Mouse (Mus musculus): ENCODE results near the gene Zdhhc18. TPM values are rescaled to one million over a fixed set of nuclear protein-coding genes. Genes with fewer than 3 reads are reported as not detected.
"Not testable (repeated sequence)": the region's sequence is repeated elsewhere in the genome, so short reads cannot be mapped to it uniquely, and the experiment has no call there.

Gene Zdhhc18
- polyA plus RNA-seq, 1 experiment from 2014 or later = 15.8 TPM

GRCm38 (mm10) chr4:133660193-133661155 lies 10.5 kb upstream of the Zdhhc18 start:
- peaks cover 44% of the 10 kb centered on the region for H3K4me1 ChIP-seq (replicated peaks)
- 14% methylated on average over 10 of the region's 10 CpGs for WGBS
- H3K27me3 ChIP-seq = no peaks in the 10 kb centered on the region
- peak overlapping the region; percentile 78 for H3K27ac ChIP-seq (replicated peaks)
- no peak overlapping the region; the same call in 1 of the 2 replicates for H3K9ac ChIP-seq
- peak; percentile 87 for ATAC-seq (ENCODE audit: low FRiP score, low read depth)
- H3K36me3 ChIP-seq = 0 out of 2 replicates have a peak, but pooled peaks cover 4% of the 10 kb centered on the region
- H3K9me3 ChIP-seq = no peaks in the 10 kb centered on the region
- peak overlapping the region; percentile 45 for H3K4me2 ChIP-seq
- H3K4me3 ChIP-seq = no peak overlapping the region; the same call in 1 of the 2 replicates

- Histone ChIP-seq H3K36me3 (0 out of 2 replicates have a peak, but pooled peaks cover 4% of the 10 kb centered on the region), H3K4me3 (no peak overlapping the region; the same call in 1 of the 2 replicates)
Observed at GRCm38 (mm10) chr4:133659497-133660192, 9.7 kb upstream of the Zdhhc18 start.

GRCm38 (mm10) chr4:133658729-133659128 lies 8.8 kb upstream of the Zdhhc18 start:
- H3K4me1 ChIP-seq (replicated peaks) = peaks cover 33% of the 10 kb centered on the region
- ATAC-seq (ENCODE audit: low FRiP score, low read depth) = no peak
- no peaks in the 10 kb centered on the region for H3K9me3 ChIP-seq
- H3K27me3 ChIP-seq = no peaks in the 10 kb centered on the region
- WGBS = 37% methylated on average over 2 of the region's 2 CpGs
- H3K4me3 ChIP-seq = no peak overlapping the region
- 0 out of 2 replicates have a peak overlapping the region, but pooled peaks have one; percentile 45 for H3K4me2 ChIP-seq
- H3K36me3 ChIP-seq = 0 out of 2 replicates have a peak, but pooled peaks cover 4% of the 10 kb centered on the region
- no peak overlapping the region for H3K9ac ChIP-seq
- no peak overlapping the region for H3K27ac ChIP-seq (replicated peaks)

More at GRCm38 (mm10) chr4:133659497-133660192, 9.7 kb upstream of the Zdhhc18 start:
- no peak for ATAC-seq (ENCODE audit: low FRiP score, low read depth)
- H3K4me2 ChIP-seq = peak overlapping the region; percentile 45
- peaks cover 37% of the 10 kb centered on the region for H3K4me1 ChIP-seq (replicated peaks)
- H3K9ac ChIP-seq = no peak overlapping the region; the same call in 1 of the 2 replicates
- peak overlapping the region; percentile 78 for H3K27ac ChIP-seq (replicated peaks)
- H3K9me3 ChIP-seq = no peaks in the 10 kb centered on the region
- WGBS = 19% methylated on average over 15 of the region's 15 CpGs
- H3K27me3 ChIP-seq = no peaks in the 10 kb centered on the region

GRCm38 (mm10) chr4:133657829-133658458 lies 8.0 kb upstream of the Zdhhc18 start:
- peaks cover 33% of the 10 kb centered on the region for H3K4me1 ChIP-seq (replicated peaks)
- H3K9ac ChIP-seq = no peak overlapping the region
- no peaks in the 10 kb centered on the region for H3K9me3 ChIP-seq
- H3K4me2 ChIP-seq = no peak overlapping the region
- 0 out of 2 replicates have a peak, but pooled peaks cover 4% of the 10 kb centered on the region for H3K36me3 ChIP-seq
- WGBS = 42% methylated on average over 5 of the region's 5 CpGs
- no peak overlapping the region for H3K27ac ChIP-seq (replicated peaks)
- H3K27me3 ChIP-seq = no peaks in the 10 kb centered on the region
- ATAC-seq (ENCODE audit: low FRiP score, low read depth) = no peak
- H3K4me3 ChIP-seq = no peak overlapping the region

GRCm38 (mm10) chr4:133656997-133657396 lies 7.0 kb upstream of the Zdhhc18 start:
- Histone ChIP-seq H3K27ac (replicated peaks) (no peak overlapping the region), H3K27me3 (no peaks in the 10 kb centered on the region), H3K4me1 (replicated peaks) (peaks cover 33% of the 10 kb centered on the region), H3K4me3 (no peak overlapping the region), H3K4me2 (no peak overlapping the region), H3K36me3 (0 out of 2 replicates have a peak, but pooled peaks cover 4% of the 10 kb centered on the region), H3K9ac (no peak overlapping the region), H3K9me3 (no peaks in the 10 kb centered on the region)
- ATAC-seq (ENCODE audit: low FRiP score, low read depth) = no peak
- 16% methylated on average over 4 of the region's 4 CpGs for WGBS

- H3K4me1 ChIP-seq (replicated peaks) = peaks cover 30% of the 10 kb centered on the region
- H3K27me3 ChIP-seq = no peaks in the 10 kb centered on the region
- no peaks in the 10 kb centered on the region for H3K9me3 ChIP-seq
- 0 out of 2 replicates have a peak, but pooled peaks cover 2% of the 10 kb centered on the region for H3K36me3 ChIP-seq
- ATAC-seq (ENCODE audit: low FRiP score, low read depth) = no peak
- no peak overlapping the region for H3K9ac ChIP-seq
- H3K4me3 ChIP-seq = no peak overlapping the region
- 42% methylated on average over 4 of the region's 4 CpGs for WGBS
- H3K27ac ChIP-seq (replicated peaks) = no peak overlapping the region
- no peak overlapping the region for H3K4me2 ChIP-seq
Observed at GRCm38 (mm10) chr4:133656294-133656693, 6.3 kb upstream of the Zdhhc18 start.

GRCm38 (mm10) chr4:133654070-133654469 lies 4.1 kb upstream of the Zdhhc18 start:
- not testable (repeated sequence) for H3K4me1 ChIP-seq (replicated peaks); H3K27me3 ChIP-seq; H3K9me3 ChIP-seq; ATAC-seq (ENCODE audit: low FRiP score, low read depth); H3K27ac ChIP-seq (replicated peaks); H3K9ac ChIP-seq; H3K36me3 ChIP-seq; H3K4me2 ChIP-seq; H3K4me3 ChIP-seq
- WGBS = over 99% methylated on average over 5 of the region's 5 CpGs

GRCm38 (mm10) chr4:133652746-133653145 lies 2.8 kb upstream of the Zdhhc18 start:
- WGBS = 76% methylated on average over 10 of the region's 10 CpGs
- no peak overlapping the region for H3K9ac ChIP-seq
- H3K9me3 ChIP-seq = no peaks in the 10 kb centered on the region
- H3K27me3 ChIP-seq = no peaks in the 10 kb centered on the region
- H3K4me1 ChIP-seq (replicated peaks) = no peaks in the 10 kb centered on the region
- no peak for ATAC-seq (ENCODE audit: low FRiP score, low read depth)
- H3K4me3 ChIP-seq = no peak overlapping the region
- H3K36me3 ChIP-seq = no peaks in the 10 kb centered on the region
- H3K27ac ChIP-seq (replicated peaks) = no peak overlapping the region
- H3K4me2 ChIP-seq = no peak overlapping the region

- WGBS = 70% methylated on average over 4 of the region's 4 CpGs
- Histone ChIP-seq H3K4me1 (replicated peaks) (no peaks in the 10 kb centered on the region), H3K9me3 (no peaks in the 10 kb centered on the region), H3K4me2 (no peak overlapping the region), H3K36me3 (no peaks in the 10 kb centered on the region), H3K27ac (replicated peaks) (no peak overlapping the region), H3K27me3 (no peaks in the 10 kb centered on the region), H3K4me3 (no peak overlapping the region), H3K9ac (no peak overlapping the region)
- ATAC-seq (ENCODE audit: low FRiP score, low read depth) = no peak
Observed at GRCm38 (mm10) chr4:133651986-133652385, 2.0 kb upstream of the Zdhhc18 start.

GRCm38 (mm10) chr4:133651445-133651844 lies 1.5 kb upstream of the Zdhhc18 start:
- no peaks in the 10 kb centered on the region for H3K9me3 ChIP-seq
- H3K27ac ChIP-seq (replicated peaks) = no peak overlapping the region
- WGBS = 55% methylated on average over 10 of the region's 10 CpGs
- no peak overlapping the region for H3K4me2 ChIP-seq
- H3K27me3 ChIP-seq = no peaks in the 10 kb centered on the region
- ATAC-seq (ENCODE audit: low FRiP score, low read depth) = no peak
- no peaks in the 10 kb centered on the region for H3K36me3 ChIP-seq
- no peak overlapping the region for H3K4me3 ChIP-seq
- no peaks in the 10 kb centered on the region for H3K4me1 ChIP-seq (replicated peaks)
- no peak overlapping the region for H3K9ac ChIP-seq

- not testable (repeated sequence) for H3K9ac ChIP-seq
- 91% methylated on average over 5 of the region's 5 CpGs for WGBS
Observed at GRCm38 (mm10) chr4:133649464-133649863, 490 bp downstream of the Zdhhc18 start.

More at GRCm38 (mm10) chr4:133649464-133649863, 490 bp downstream of the Zdhhc18 start:
- H3K9me3 ChIP-seq; ATAC-seq (ENCODE audit: low FRiP score, low read depth); H3K27me3 ChIP-seq; H3K36me3 ChIP-seq; H3K4me1 ChIP-seq (replicated peaks): not testable (repeated sequence)
- Histone ChIP-seq H3K27ac (replicated peaks) (peak overlapping the region; percentile 34; the same call in 1 of the 2 replicates), H3K4me2 (peak overlapping the region; percentile 41), H3K4me3 (0 out of 2 replicates have a peak overlapping the region, but pooled peaks have one; percentile 9)

Data from hindbrain, embryonic 15.5 days (tissue).